In genomic region chr1:193715328-193715727, GRCm38 (mm10) we compare ENCODE assay signal across 14 mouse cellular contexts.
"Had no signal": no experiment of that assay in that cellular context is flagged by ENCODE, and none has a peak within 500 bp of the region (broad histone marks: within the 10 kb centered on the region; RNA-seq: fewer than 3 reads in every experiment).

No protein-coding gene starts in this region.

- H3K4me3 ChIP-seq: megakaryocyte, embryonic 14.5 days; midbrain, embryonic 13.5 days; midbrain, embryonic 15.5 days; neural tube, embryonic 12.5 days; stomach, embryonic 15.5 days had no signal

- H3K27ac ChIP-seq: midbrain, embryonic 13.5 days; midbrain, embryonic 15.5 days; neural tube, embryonic 12.5 days; stomach, embryonic 15.5 days; stomach, postnatal 0 days had no signal

- H3K9me3 ChIP-seq: megakaryocyte, embryonic 14.5 days; midbrain, embryonic 13.5 days; midbrain, embryonic 15.5 days; neural tube, embryonic 12.5 days; stomach, embryonic 15.5 days had no signal

- DNase-seq: lung, adult 18-20 months; lung, embryonic 14.5 days; lung, postnatal 10 days; lung, postnatal 4 days; right cerebral cortex, postnatal 14 days; thymus, adult 2 months; thymus, postnatal 25 days; thymus, postnatal 4 days had no signal

- H3K36me3 ChIP-seq: midbrain, embryonic 13.5 days; midbrain, embryonic 15.5 days; neural tube, embryonic 12.5 days; stomach, embryonic 15.5 days had no signal

- ATAC-seq: midbrain, embryonic 13.5 days; midbrain, embryonic 15.5 days had no signal

- H3K27me3 ChIP-seq: megakaryocyte, embryonic 14.5 days; midbrain, embryonic 13.5 days; midbrain, embryonic 15.5 days; neural tube, embryonic 12.5 days; stomach, embryonic 15.5 days had no signal

- H3K4me1 ChIP-seq: megakaryocyte, embryonic 14.5 days; midbrain, embryonic 15.5 days; neural tube, embryonic 12.5 days; stomach, embryonic 15.5 days had no signal
